Mouse (Mus musculus): Measurements from ENCODE around the gene Fut7. TPM values are rescaled to one million over a fixed set of nuclear protein-coding genes. Genes with fewer than 3 reads are reported as not detected.

Gene Fut7
- polyA plus RNA-seq, 1 experiment from 2014 or later = not detected

DNA sequence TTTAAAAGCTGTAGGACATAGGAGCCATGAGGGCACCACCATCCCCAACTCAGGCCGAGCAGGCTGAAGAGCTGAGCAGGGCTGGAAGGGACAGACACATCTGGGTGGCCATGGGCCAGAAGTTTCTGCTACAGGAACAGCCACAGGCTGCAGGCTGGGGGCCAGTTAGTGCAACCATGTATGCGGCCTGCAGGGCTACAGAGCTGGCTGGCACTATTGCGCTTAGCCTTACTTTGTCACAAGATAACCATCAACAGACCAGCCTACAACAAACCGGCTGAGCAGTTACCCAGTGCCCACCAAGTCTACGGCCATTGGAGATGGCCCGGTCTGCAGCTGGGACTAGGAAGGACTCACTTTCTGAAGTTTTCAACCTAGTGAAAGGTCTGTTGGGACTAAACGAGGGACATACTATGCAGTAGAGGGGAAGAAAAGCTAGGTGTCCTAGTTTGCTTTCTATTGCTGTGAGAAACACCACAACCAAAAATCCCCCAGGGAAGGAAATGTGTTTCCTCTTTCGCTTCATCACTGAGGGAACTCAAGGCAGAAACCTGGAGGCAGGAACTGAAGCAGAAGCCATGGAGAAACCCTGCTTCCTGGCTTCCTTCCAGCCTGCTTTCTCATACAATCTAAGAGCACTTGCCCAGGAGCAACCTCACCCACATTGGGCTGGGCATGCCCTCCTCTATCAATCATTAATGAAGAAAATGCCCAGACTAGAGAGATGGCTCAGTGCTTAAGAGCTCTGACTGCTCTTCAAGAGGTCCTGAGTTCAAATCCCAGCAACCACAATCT, 28.0 kb downstream of the Fut7 start:
- H3K9ac ChIP-seq (ENCODE audit: low read depth, low read length) = no peak overlapping the region
- no peak overlapping the region for H3K4me2 ChIP-seq (replicated peaks; ENCODE audit: low read depth, low read length)
- no peaks in the 10 kb centered on the region for H3K9me3 ChIP-seq (ENCODE audit: control insufficient read depth, low read length)
- H3K4me1 ChIP-seq (ENCODE audit: control insufficient read depth, insufficient read depth, low read length) = no peaks in the 10 kb centered on the region
- no peaks in the 10 kb centered on the region for H3K27me3 ChIP-seq (ENCODE audit: control insufficient read depth, insufficient read depth, low read length)
- H3K4me3 ChIP-seq (ENCODE audit: low read length) = no peak overlapping the region
- no peak for ATAC-seq (ENCODE audit: low FRiP score, low TSS enrichment)
- peaks cover 12% of the 10 kb centered on the region; the same call in 1 of the 2 replicates for H3K36me3 ChIP-seq (ENCODE audit: control insufficient read depth, insufficient read depth, low read length)
- H3K27ac ChIP-seq (ENCODE audit: low read depth, low read length) = no peak overlapping the region
- WGBS = 86% methylated on average over 8 of the region's 8 CpGs

DNA sequence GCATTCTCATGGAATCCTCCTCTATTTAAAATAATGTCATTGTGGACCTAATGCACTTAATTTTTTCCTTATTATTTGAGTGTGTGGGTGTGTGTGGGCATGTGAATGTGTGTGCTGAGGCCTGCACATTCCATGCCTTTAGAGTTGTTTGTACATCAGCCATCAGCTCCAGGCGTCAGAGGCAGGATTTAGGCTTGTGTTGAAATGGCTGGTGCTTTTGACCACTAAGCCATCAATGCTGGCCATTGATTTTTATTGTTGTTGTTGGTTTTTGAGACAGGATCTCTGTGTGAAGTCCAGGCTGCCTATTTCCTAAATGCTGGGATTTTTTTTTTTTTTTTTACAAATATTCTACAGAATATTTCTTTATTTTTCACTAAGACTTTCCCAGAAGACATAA, 29.9 kb downstream of the Fut7 start:
- H3K4me3 ChIP-seq (ENCODE audit: low read length) = no peak overlapping the region
- no peak for ATAC-seq (ENCODE audit: low FRiP score, low TSS enrichment)
- H3K4me1 ChIP-seq (ENCODE audit: control insufficient read depth, insufficient read depth, low read length) = no peaks in the 10 kb centered on the region
- no peaks in the 10 kb centered on the region for H3K9me3 ChIP-seq (ENCODE audit: control insufficient read depth, low read length)
- H3K9ac ChIP-seq (ENCODE audit: low read depth, low read length) = no peak overlapping the region
- H3K27ac ChIP-seq (ENCODE audit: low read depth, low read length) = no peak overlapping the region
- peaks cover 3% of the 10 kb centered on the region; the same call in 1 of the 2 replicates for H3K36me3 ChIP-seq (ENCODE audit: control insufficient read depth, insufficient read depth, low read length)
- H3K27me3 ChIP-seq (ENCODE audit: control insufficient read depth, insufficient read depth, low read length) = no peaks in the 10 kb centered on the region
- 45% methylated on average over 1 of the region's 1 CpGs for WGBS
- no peak overlapping the region for H3K4me2 ChIP-seq (replicated peaks; ENCODE audit: low read depth, low read length)

DNA sequence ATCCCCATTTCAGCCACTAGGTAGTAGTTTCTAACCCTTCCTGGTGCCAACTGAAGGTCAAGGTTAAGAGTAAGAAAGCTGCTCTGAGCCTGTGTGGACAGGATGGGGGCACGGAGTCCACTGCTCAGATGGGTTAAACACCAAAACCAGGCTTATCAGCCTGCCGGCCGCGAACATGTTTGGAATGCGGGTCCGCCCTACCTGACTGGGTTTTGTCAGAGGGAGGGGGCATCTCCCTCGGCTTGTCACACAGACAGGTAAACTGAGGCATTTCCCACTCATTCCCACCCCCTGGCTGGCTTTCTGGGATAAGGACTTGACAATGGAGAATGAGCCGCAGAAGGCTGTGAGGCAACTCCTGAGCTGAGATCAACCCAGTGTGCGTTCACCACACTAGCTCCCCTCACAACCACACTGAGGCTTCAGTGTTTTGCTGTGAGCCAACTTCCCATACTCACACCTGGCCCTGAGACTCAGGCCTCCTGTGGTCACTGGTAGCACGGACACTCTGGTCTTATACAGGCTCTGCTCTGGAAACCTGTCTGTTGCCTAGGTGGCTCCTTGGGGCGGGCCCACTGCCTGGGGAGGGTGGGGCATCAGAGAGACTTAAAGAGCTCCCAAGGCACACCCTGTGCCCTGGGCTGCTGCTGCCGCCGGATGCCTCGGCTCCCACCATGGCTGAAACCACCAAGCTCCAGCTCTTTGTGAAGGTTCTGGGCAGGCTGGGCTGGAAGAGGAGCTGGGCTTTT, 33.3 kb downstream of the Fut7 start, which contains the start of gene Clic3:
TSS of gene Clic3 (plus strand) at position 634 of the 749 bp plus-strand sequence.
- Histone ChIP-seq H3K9ac (ENCODE audit: low read depth, low read length) (no peak within 1 kb of the TSS), H3K4me3 (ENCODE audit: low read length) (no peak within 1 kb of the TSS), H3K27me3 (ENCODE audit: control insufficient read depth, insufficient read depth, low read length) (no peaks in the 10 kb centered on the region), H3K9me3 (ENCODE audit: control insufficient read depth, low read length) (no peaks in the 10 kb centered on the region), H3K4me2 (replicated peaks; ENCODE audit: low read depth, low read length) (no peak within 1 kb of the TSS), H3K27ac (ENCODE audit: low read depth, low read length) (no peak within 1 kb of the TSS), H3K36me3 (ENCODE audit: control insufficient read depth, insufficient read depth, low read length) (no peaks in the 10 kb centered on the region; the same call in 1 of the 2 replicates), H3K4me1 (ENCODE audit: control insufficient read depth, insufficient read depth, low read length) (no peaks in the 10 kb centered on the region; the same call in none of the 2 replicates)
- 60% methylated on average over 14 of the region's 14 CpGs for WGBS
- ATAC-seq (ENCODE audit: low FRiP score, low TSS enrichment) = no peak

DNA sequence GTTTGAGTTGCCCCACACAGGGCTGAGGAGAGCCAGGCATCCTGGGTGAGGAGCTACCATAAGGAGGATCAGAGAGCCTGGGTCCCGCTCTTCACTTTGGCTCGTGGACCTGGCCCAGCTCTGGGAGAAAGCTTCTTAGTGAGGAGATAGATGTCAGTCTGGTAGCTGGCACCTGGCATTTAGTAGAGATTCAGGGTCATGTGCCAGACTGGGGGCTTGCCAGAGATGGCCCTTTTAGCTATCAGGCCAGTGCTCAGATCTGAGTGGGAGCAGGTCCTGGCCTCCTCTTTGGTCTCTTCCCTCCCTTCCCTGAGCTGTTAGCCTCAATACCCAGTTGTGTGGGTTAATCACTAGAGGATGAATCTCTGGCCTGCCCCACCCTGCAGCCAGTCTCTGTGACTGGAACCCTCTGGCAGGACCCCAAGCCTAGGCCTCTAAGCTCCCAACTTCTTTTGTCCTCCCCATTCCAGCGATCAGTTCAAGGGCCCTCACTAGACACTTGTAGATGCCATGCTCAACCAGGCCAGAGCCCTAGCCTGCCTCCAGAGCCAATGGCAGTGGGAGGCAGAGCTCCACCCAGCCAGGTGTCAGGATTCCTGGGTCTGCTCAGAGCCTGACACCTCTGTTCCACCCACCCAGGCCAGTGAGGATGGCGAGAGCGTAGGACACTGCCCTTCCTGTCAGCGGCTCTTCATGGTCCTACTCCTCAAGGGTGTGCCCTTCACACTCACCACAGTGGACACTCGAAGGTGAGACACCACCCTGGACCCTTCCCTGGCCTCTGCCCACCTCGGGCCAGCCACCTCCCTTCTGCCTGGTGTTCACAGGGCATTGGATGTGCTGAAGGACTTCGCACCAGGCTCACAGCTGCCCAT, 34.2 kb downstream of the Fut7 start:
- ATAC-seq (ENCODE audit: low FRiP score, low TSS enrichment) = no peak
- no peaks in the 10 kb centered on the region for H3K9me3 ChIP-seq (ENCODE audit: control insufficient read depth, low read length)
- no peak overlapping the region for H3K4me3 ChIP-seq (ENCODE audit: low read length)
- H3K36me3 ChIP-seq (ENCODE audit: control insufficient read depth, insufficient read depth, low read length) = no peaks in the 10 kb centered on the region; the same call in 1 of the 2 replicates
- no peak overlapping the region for H3K9ac ChIP-seq (ENCODE audit: low read depth, low read length)
- no peaks in the 10 kb centered on the region for H3K27me3 ChIP-seq (ENCODE audit: control insufficient read depth, insufficient read depth, low read length)
- no peak overlapping the region for H3K4me2 ChIP-seq (replicated peaks; ENCODE audit: low read depth, low read length)
- WGBS = 90% methylated on average over 9 of the region's 9 CpGs
- no peaks in the 10 kb centered on the region; the same call in none of the 2 replicates for H3K4me1 ChIP-seq (ENCODE audit: control insufficient read depth, insufficient read depth, low read length)
- H3K27ac ChIP-seq (ENCODE audit: low read depth, low read length) = no peak overlapping the region

DNA sequence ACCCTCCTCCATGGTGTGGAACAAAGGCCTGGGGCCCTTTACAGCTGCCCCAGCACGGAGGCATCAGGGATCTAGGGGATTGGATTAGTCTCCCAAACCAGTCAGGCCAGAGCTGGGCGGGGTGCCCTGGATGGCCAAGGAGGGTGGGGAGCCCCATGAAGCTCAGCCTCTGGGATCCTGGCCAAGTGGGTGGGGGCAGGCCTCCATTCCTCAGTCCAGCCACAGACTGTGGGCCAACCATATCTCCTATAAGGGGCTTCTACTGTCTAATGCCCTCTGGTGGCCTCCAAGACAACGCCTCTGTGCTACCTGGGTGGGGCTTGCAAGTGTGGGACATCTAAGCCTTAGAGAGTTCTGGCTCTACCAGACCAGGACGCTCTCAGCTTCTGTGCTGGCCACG, 35.8 kb downstream of the Fut7 start:
- no peaks in the 10 kb centered on the region for H3K9me3 ChIP-seq (ENCODE audit: control insufficient read depth, low read length)
- H3K27me3 ChIP-seq (ENCODE audit: control insufficient read depth, insufficient read depth, low read length) = no peaks in the 10 kb centered on the region
- no peaks in the 10 kb centered on the region; the same call in none of the 2 replicates for H3K4me1 ChIP-seq (ENCODE audit: control insufficient read depth, insufficient read depth, low read length)
- no peaks in the 10 kb centered on the region; the same call in 1 of the 2 replicates for H3K36me3 ChIP-seq (ENCODE audit: control insufficient read depth, insufficient read depth, low read length)
- H3K27ac ChIP-seq (ENCODE audit: low read depth, low read length) = no peak overlapping the region
- H3K4me2 ChIP-seq (replicated peaks; ENCODE audit: low read depth, low read length) = no peak overlapping the region
- H3K4me3 ChIP-seq (ENCODE audit: low read length) = no peak overlapping the region
- WGBS = 79% methylated on average over 5 of the region's 5 CpGs
- H3K9ac ChIP-seq (ENCODE audit: low read depth, low read length) = no peak overlapping the region
- no peak for ATAC-seq (ENCODE audit: low FRiP score, low TSS enrichment)

DNA sequence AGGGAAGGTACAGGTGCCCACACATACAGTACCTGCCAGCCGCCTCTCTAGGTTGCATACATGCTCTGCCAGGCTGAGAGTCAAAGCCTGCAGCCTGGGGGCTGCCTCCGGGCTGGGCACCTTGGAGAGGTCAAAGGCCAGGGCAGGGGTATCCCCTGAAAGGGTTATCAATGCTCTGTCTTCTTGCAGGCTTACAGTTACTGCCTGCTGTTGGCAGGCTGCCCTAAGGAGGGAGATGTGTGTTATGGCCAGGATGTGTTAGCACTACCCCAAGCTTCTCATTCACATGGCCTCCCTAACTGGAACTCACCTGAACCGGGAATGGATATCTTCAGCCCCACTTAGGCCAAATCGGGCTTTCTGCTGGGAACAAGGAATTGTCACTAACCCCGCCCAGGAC, 37.1 kb downstream of the Fut7 start:
- ATAC-seq (ENCODE audit: low FRiP score, low TSS enrichment) = no peak
- H3K9ac ChIP-seq (ENCODE audit: low read depth, low read length) = peak overlapping the region; percentile 56
- peak overlapping the region; percentile 57 for H3K4me3 ChIP-seq (ENCODE audit: low read length)
- no peaks in the 10 kb centered on the region; the same call in none of the 2 replicates for H3K4me1 ChIP-seq (ENCODE audit: control insufficient read depth, insufficient read depth, low read length)
- no peaks in the 10 kb centered on the region for H3K27me3 ChIP-seq (ENCODE audit: control insufficient read depth, insufficient read depth, low read length)
- no peaks in the 10 kb centered on the region; the same call in 1 of the 2 replicates for H3K36me3 ChIP-seq (ENCODE audit: control insufficient read depth, insufficient read depth, low read length)
- 31% methylated on average over 5 of the region's 5 CpGs for WGBS
- peak overlapping the region; percentile 63 for H3K4me2 ChIP-seq (replicated peaks; ENCODE audit: low read depth, low read length)
- no peaks in the 10 kb centered on the region for H3K9me3 ChIP-seq (ENCODE audit: control insufficient read depth, low read length)
- no peak overlapping the region; the same call in 1 of the 2 replicates for H3K27ac ChIP-seq (ENCODE audit: low read depth, low read length)

DNA sequence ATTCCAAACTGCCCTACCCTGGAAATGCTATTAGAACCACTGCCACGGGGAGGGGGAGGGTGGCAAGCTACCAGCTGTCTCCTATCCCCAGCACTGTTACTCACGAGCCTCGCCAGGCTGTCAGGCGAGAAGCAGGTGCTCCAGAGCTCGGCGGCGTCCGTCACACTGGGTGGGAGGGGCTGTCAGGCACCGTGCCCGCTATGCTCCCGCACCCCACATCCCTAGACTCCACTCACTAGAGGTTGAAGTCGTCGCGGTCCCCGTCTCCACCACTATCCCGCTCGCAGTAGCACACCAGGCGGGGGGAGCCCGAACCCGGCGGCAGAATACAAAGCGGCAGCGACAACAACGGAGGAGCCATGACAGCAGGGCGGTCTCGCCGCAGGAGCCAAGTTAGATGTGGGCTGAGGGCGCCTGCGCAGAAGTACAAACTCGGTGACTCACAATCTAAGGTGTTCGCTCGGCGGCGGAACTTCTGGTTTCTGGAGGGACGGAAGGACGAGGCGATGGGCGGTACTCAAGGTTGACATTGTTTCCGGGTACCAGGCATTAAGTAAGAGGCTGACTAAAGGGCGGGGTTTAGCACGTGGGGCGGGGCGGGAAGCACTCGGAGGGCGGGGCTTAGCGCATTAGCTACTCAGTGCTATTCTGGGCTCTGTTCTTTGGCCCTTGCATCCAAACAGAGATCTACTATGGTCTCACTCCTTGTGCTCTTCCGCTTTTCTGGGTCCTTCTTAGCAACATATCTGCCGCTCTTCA, 37.7 kb downstream of the Fut7 start, which contains the start of gene Paxx:
TSS of gene Paxx (minus strand) at position 544 of the 759 bp plus-strand sequence.
- H3K4me2 ChIP-seq (replicated peaks; ENCODE audit: low read depth, low read length) = peak within 1 kb of the TSS; percentile 63
- H3K9me3 ChIP-seq (ENCODE audit: control insufficient read depth, low read length) = no peaks in the 10 kb centered on the region
- H3K36me3 ChIP-seq (ENCODE audit: control insufficient read depth, insufficient read depth, low read length) = no peaks in the 10 kb centered on the region; the same call in 1 of the 2 replicates
- H3K4me1 ChIP-seq (ENCODE audit: control insufficient read depth, insufficient read depth, low read length) = no peaks in the 10 kb centered on the region; the same call in none of the 2 replicates
- peak within 1 kb of the TSS; percentile 56 for H3K9ac ChIP-seq (ENCODE audit: low read depth, low read length)
- H3K27me3 ChIP-seq (ENCODE audit: control insufficient read depth, insufficient read depth, low read length) = no peaks in the 10 kb centered on the region
- WGBS = under 1% methylated on average over 48 of the region's 48 CpGs
- H3K27ac ChIP-seq (ENCODE audit: low read depth, low read length) = peak within 1 kb of the TSS; percentile 52; the same call in 1 of the 2 replicates
- peak within 1 kb of the TSS; percentile 57 for H3K4me3 ChIP-seq (ENCODE audit: low read length)
- peak; percentile 91 for ATAC-seq (ENCODE audit: low FRiP score, low TSS enrichment)

DNA sequence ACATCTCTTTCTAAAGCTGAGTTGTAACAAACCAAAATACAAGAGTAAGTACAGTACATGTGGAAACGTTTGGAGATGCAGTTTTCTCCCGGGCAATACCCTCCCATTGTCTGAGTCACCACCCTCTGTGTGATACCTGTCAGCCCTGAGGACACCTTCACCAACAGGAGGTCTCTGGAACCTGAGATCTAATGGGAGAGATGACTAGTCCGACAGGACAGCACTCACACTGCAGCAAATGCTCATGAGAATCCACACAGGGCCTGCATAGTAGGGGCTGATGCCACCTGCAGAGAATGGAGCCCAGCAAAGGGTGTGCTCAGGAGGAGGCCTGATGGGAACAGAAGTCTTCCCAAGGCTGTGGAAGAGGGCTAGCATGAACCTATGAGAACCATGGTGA, 38.3 kb downstream of the Fut7 start:
- peak; percentile 4; the same call in 1 of the 2 replicates for ATAC-seq (ENCODE audit: low FRiP score, low TSS enrichment)
- H3K4me2 ChIP-seq (replicated peaks; ENCODE audit: low read depth, low read length) = peak overlapping the region; percentile 63
- no peaks in the 10 kb centered on the region for H3K27me3 ChIP-seq (ENCODE audit: control insufficient read depth, insufficient read depth, low read length)
- WGBS = 25% methylated on average over 3 of the region's 3 CpGs
- no peaks in the 10 kb centered on the region; the same call in none of the 2 replicates for H3K4me1 ChIP-seq (ENCODE audit: control insufficient read depth, insufficient read depth, low read length)
- H3K27ac ChIP-seq (ENCODE audit: low read depth, low read length) = peak overlapping the region; percentile 52; the same call in 1 of the 2 replicates
- no peaks in the 10 kb centered on the region; the same call in 1 of the 2 replicates for H3K36me3 ChIP-seq (ENCODE audit: control insufficient read depth, insufficient read depth, low read length)
- no peak overlapping the region; the same call in 1 of the 2 replicates for H3K9ac ChIP-seq (ENCODE audit: low read depth, low read length)
- H3K9me3 ChIP-seq (ENCODE audit: control insufficient read depth, low read length) = no peaks in the 10 kb centered on the region
- peak overlapping the region; percentile 57 for H3K4me3 ChIP-seq (ENCODE audit: low read length)

Measured in kidney, embryonic 14.5 days (tissue).